In the genomic region with DNA sequence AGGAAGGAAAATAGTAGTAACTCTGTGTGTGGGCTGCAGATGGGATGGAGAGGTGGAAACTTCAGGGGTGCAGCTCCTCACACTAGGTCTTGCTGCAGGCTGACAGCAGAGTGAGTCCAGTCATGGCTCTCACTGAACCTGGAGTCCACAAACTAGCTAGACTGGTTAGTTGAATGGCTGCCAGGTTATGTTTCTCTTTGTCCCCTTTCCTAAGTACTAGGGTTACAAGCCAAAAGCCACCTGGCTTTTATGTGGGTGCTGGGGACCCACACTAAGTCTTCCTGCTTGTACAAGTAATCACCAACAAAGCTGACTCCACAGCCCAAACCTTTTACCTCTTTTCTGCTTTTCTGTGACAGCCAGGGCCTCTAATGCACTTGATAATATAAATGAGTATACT, we compare ENCODE assay signal across 18 mouse cellular contexts.
DNase-seq lines count a peak whose midpoint lies in the region; ATAC-seq and TF ChIP-seq lines count a peak whose summit lies in the region.
"Had no signal": no experiment of that assay in that cellular context is flagged by ENCODE, and none has a peak within 500 bp of the region (broad histone marks: within the 10 kb centered on the region; RNA-seq: fewer than 3 reads in every experiment).

No protein-coding gene starts in this region.

- no peak for TF ChIP-seq CTCF in stomach, postnatal 0 days (IDR thresholded peaks at IDR 0.05; ENCODE audit: low read depth)

- peak; percentile 38 for DNase-seq in embryonic facial prominence, embryonic 14.5 days (ENCODE audit: low spot score)
- no peak for DNase-seq in embryonic facial prominence, embryonic 10.5 days (ENCODE audit: low spot score)
- peak; percentile 8 to 56 for DNase-seq in lung, adult 18-20 months
- DNase-seq in lung, postnatal 10 days: no peak
- DNase-seq in urinary bladder, postnatal 14 days (ENCODE audit: low spot score): peak; percentile 15
- DNase-seq in urinary bladder, adult 2 months (ENCODE audit: low spot score): no peak
- no peak for DNase-seq in stomach, postnatal 0 days (ENCODE audit: low spot score)
- DNase-seq in Muller cell, postnatal 12 days (ENCODE audit: inconsistent ontology term): no peak
- DNase-seq: B cell, adult 2 months; gastrocnemius, postnatal 10 days had no signal

- peaks cover 63% of the 10 kb centered on the region for H3K36me3 ChIP-seq in embryonic facial prominence, embryonic 14.5 days (ENCODE audit: control insufficient read depth, insufficient read depth, low read length)
- H3K36me3 ChIP-seq in embryonic facial prominence, embryonic 10.5 days (replicated peaks): peaks cover 90% of the 10 kb centered on the region
- H3K36me3 ChIP-seq in stomach, postnatal 0 days (ENCODE audit: control insufficient read depth, insufficient read depth, low read length): peaks cover 9% of the 10 kb centered on the region; the same call in 1 of the 2 replicates

- no peak overlapping the region for H3K4me3 ChIP-seq in embryonic facial prominence, embryonic 14.5 days (ENCODE audit: low read depth, low read length)
- no peak overlapping the region for H3K4me3 ChIP-seq in embryonic facial prominence, embryonic 10.5 days
- no peak overlapping the region for H3K4me3 ChIP-seq in stomach, postnatal 0 days (ENCODE audit: low read depth, low read length)
- H3K4me3 ChIP-seq: forebrain, embryonic 12.5 days; heart, adult 2 months; hindbrain, embryonic 10.5 days had no signal

- H3K9ac ChIP-seq in embryonic facial prominence, embryonic 14.5 days (ENCODE audit: low read depth, low read length): no peak overlapping the region
- H3K9ac ChIP-seq in stomach, postnatal 0 days (ENCODE audit: low read length): no peak overlapping the region
- H3K9ac ChIP-seq: forebrain, embryonic 12.5 days; hindbrain, embryonic 14.5 days had no signal

- no peak overlapping the region for H3K4me2 ChIP-seq in embryonic facial prominence, embryonic 14.5 days (ENCODE audit: low read depth, low read length)
- H3K4me2 ChIP-seq in stomach, postnatal 0 days (replicated peaks; ENCODE audit: low read depth): no peak overlapping the region
- H3K4me2 ChIP-seq: forebrain, embryonic 12.5 days; heart, embryonic 11.5 days; hindbrain, embryonic 14.5 days had no signal

- no peak for TF ChIP-seq EP300 in stomach, postnatal 0 days (optimal IDR thresholded peaks at IDR 0.05)

- no peaks in the 10 kb centered on the region for H3K4me1 ChIP-seq in embryonic facial prominence, embryonic 14.5 days (ENCODE audit: control insufficient read depth, insufficient read depth, low read length)
- no peaks in the 10 kb centered on the region for H3K4me1 ChIP-seq in embryonic facial prominence, embryonic 10.5 days
- no peaks in the 10 kb centered on the region for H3K4me1 ChIP-seq in stomach, postnatal 0 days (replicated peaks; ENCODE audit: control insufficient read depth, insufficient read depth)
- H3K4me1 ChIP-seq: forebrain, embryonic 12.5 days; hindbrain, embryonic 10.5 days had no signal

- H3K27ac ChIP-seq in embryonic facial prominence, embryonic 14.5 days (replicated peaks; ENCODE audit: low read depth, low read length): no peak overlapping the region
- H3K27ac ChIP-seq in embryonic facial prominence, embryonic 10.5 days (replicated peaks): no peak overlapping the region
- no peak overlapping the region for H3K27ac ChIP-seq in stomach, postnatal 0 days (replicated peaks)
- H3K27ac ChIP-seq: forebrain, embryonic 12.5 days; heart, adult 2 months; hindbrain, embryonic 10.5 days; hindbrain, embryonic 14.5 days had no signal

- no peak for ATAC-seq in embryonic facial prominence, embryonic 14.5 days (ENCODE audit: low read depth)
- peak; percentile 18; the same call in 1 of the 2 replicates for ATAC-seq in stomach, postnatal 0 days (ENCODE audit: low FRiP score, low TSS enrichment)
- ATAC-seq: CD4-positive, CD25-positive, alpha-beta regulatory T cell, adult 4 months; forebrain, embryonic 16.5 days had no signal

- no peaks in the 10 kb centered on the region for H3K9me3 ChIP-seq in embryonic facial prominence, embryonic 14.5 days (ENCODE audit: control insufficient read depth, low read length)
- no peaks in the 10 kb centered on the region for H3K9me3 ChIP-seq in embryonic facial prominence, embryonic 10.5 days
- no peaks in the 10 kb centered on the region for H3K9me3 ChIP-seq in stomach, postnatal 0 days (ENCODE audit: control insufficient read depth, low read length)
- H3K9me3 ChIP-seq: forebrain, embryonic 12.5 days; G1E; hindbrain, embryonic 10.5 days had no signal

- no peaks in the 10 kb centered on the region for H3K27me3 ChIP-seq in embryonic facial prominence, embryonic 14.5 days (replicated peaks; ENCODE audit: control insufficient read depth, insufficient read depth, low read length)
- H3K27me3 ChIP-seq in embryonic facial prominence, embryonic 10.5 days (replicated peaks; ENCODE audit: low read depth, poor library complexity, severe bottlenecking): no peaks in the 10 kb centered on the region
- H3K27me3 ChIP-seq in stomach, postnatal 0 days (ENCODE audit: control insufficient read depth, insufficient read depth, low read length): no peaks in the 10 kb centered on the region
- H3K27me3 ChIP-seq: forebrain, embryonic 12.5 days had no signal

Comparison
In these comparisons a context has a peak if more than half of its experiments do, and no peak if none do; other contexts are left out.
1. DNase-seq: peak in embryonic facial prominence, embryonic 14.5 days (single experiment), lung, adult 18-20 months (2 of 2) and urinary bladder, postnatal 14 days (single experiment); none in embryonic facial prominence, embryonic 10.5 days (single experiment), lung, postnatal 10 days (single experiment), urinary bladder, adult 2 months (single experiment), stomach, postnatal 0 days (single experiment) and Muller cell, postnatal 12 days (single experiment).